19 mouse cellular contexts compared by ENCODE assay signal in the genomic region with DNA sequence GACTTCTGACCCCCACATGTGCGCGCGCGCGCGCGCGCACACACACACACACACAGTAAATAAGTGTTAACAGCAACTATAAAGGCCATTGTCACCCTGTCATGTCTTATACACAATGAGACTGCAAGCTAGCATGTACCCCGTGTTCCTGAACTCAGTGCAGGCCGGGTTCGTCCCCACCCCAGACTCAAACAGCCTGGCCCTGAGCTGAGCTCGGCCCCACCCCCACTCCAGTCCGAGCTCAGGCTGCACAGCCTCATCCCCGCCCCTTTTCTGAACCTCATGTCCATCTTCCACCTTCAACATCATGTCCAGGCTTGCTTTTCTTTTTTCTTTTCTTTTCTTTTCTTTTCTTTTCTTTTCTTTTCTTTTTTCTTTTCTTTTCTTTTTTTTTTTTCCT. TPM values are rescaled to one million over a fixed set of nuclear protein-coding genes. Genes with fewer than 3 reads are reported as not detected.
"Had no signal": no experiment of that assay in that cellular context is flagged by ENCODE, and none has a peak within 500 bp of the region (broad histone marks: within the 10 kb centered on the region; RNA-seq: fewer than 3 reads in every experiment).

No protein-coding gene starts in this region.

- H3K9ac ChIP-seq: limb, embryonic 12.5 days; limb, embryonic 15.5 days; liver, embryonic 15.5 days; stomach, embryonic 15.5 days had no signal

- H3K9me3 ChIP-seq: limb, embryonic 12.5 days; limb, embryonic 15.5 days; liver, embryonic 15.5 days; stomach, embryonic 15.5 days had no signal

- H3K4me3 ChIP-seq: layer of hippocampus, adult 2 months; left cerebral cortex, adult 2 months; limb, embryonic 15.5 days; liver, embryonic 15.5 days; stomach, embryonic 15.5 days had no signal

- DNase-seq: kidney, postnatal 14 days; layer of hippocampus, adult 9-11 months; lung, adult 2 months; lung, postnatal 14 days; lung, postnatal 4 days; midbrain, embryonic 14.5 days; right cerebral cortex, adult 18-20 months; right cerebral cortex, postnatal 14 days; right cerebral cortex, postnatal 4 days; thymus, postnatal 25 days had no signal

- H3K4me2 ChIP-seq: limb, embryonic 12.5 days; limb, embryonic 15.5 days; liver, embryonic 11.5 days; liver, embryonic 15.5 days; midbrain, embryonic 11.5 days; stomach, embryonic 15.5 days had no signal

- H3K27ac ChIP-seq: layer of hippocampus, adult 2 months; left cerebral cortex, adult 2 months; limb, embryonic 12.5 days; limb, embryonic 15.5 days; liver, embryonic 15.5 days; stomach, embryonic 15.5 days had no signal

- H3K36me3 ChIP-seq: limb, embryonic 12.5 days; limb, embryonic 15.5 days; liver, embryonic 15.5 days; stomach, embryonic 15.5 days had no signal

RNA-seq across cellular contexts. Expression of a gene that starts 47.3 kb away (rescaled TPM):
- polyA plus RNA-seq: liver, embryonic 11.5 days; liver, embryonic 15.5 days; midbrain, embryonic 11.5 days; neural tube, embryonic 11.5 days had no signal
